Mouse (Mus musculus) stomach, postnatal 0 days (tissue): ENCODE measurements at regions not wholly inside any gene's neighbourhood (a gene's known extent, or its start where the extent isn't known, plus 50 kb on each side); places are given as distances from the start of the nearest gene placed in this dataset.

Source experiments
- CTCF ChIP-seq: IDR thresholded peaks from 2 replicates; pipeline ENCODE4 v1.5.1; 2016; ENCODE audit warnings: antibody characterized with exemption, low read depth, mild to moderate bottlenecking, moderate library complexity
- EP300 ChIP-seq: optimal IDR thresholded peaks from 2 replicates; pipeline ENCODE3; 2016; ENCODE audit warnings: antibody characterized with exemption

GRCm38 (mm10) chr13:101824962-101825361 lies 56.9 kb upstream of the Pik3r1 start:
- TF ChIP-seq CTCF (no peak), EP300 (no peak)
